Mouse (Mus musculus): ENCODE measurements at regions not wholly inside any gene's neighbourhood (a gene's known extent, or its start where the extent isn't known, plus 50 kb on each side); places are given as distances from the start of the nearest gene placed in this dataset.

GRCm38 (mm10) chr15:8582676-8583075 is 62.9 kb upstream of the Gm2310 start:
- Histone ChIP-seq H3K9me3 (no peaks in the 10 kb centered on the region), H3K27me3 (replicated peaks) (no peaks in the 10 kb centered on the region), H3K4me2 (replicated peaks) (no peak overlapping the region), H3K27ac (no peak overlapping the region), H3K36me3 (no peaks in the 10 kb centered on the region), H3K4me3 (no peak overlapping the region), H3K4me1 (no peaks in the 10 kb centered on the region), H3K9ac (no peak overlapping the region)
- ATAC-seq (ENCODE audit: low FRiP score, low read depth) = no peak
- 76% methylated on average over 6 of the region's 6 CpGs for WGBS

- Histone ChIP-seq H3K4me3 (no peak overlapping the region), H3K4me2 (replicated peaks) (no peak overlapping the region), H3K36me3 (no peaks in the 10 kb centered on the region), H3K9me3 (no peaks in the 10 kb centered on the region), H3K4me1 (no peaks in the 10 kb centered on the region), H3K9ac (no peak overlapping the region), H3K27ac (no peak overlapping the region), H3K27me3 (replicated peaks) (no peaks in the 10 kb centered on the region)
- WGBS = 58% methylated on average over 8 of the region's 8 CpGs
- ATAC-seq (ENCODE audit: low FRiP score, low read depth) = no peak
Observed at GRCm38 (mm10) chr15:8581146-8581913, 61.6 kb upstream of the Gm2310 start.

DNA sequence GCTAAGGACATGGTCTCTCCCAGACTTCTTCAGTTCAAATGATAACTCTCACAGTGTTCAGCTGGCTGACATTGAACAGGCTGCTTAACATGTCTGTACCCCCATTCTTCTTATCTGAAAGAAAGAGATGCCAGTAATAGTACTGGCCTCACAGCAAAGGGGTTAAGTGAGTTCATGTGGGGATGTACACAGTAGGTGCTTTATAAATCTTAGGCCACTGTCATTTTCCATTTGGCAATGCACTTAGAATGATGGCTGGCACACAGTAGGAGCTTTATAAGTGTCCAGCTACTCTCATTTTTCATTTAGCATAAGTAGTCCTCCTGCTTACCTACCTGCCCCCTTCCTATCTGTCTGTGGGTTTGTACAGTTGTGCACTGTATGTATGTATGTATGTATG is 60.3 kb upstream of the Gm2310 start:
- Histone ChIP-seq H3K4me1 (no peaks in the 10 kb centered on the region), H3K9me3 (no peaks in the 10 kb centered on the region), H3K9ac (no peak overlapping the region), H3K27ac (no peak overlapping the region), H3K36me3 (no peaks in the 10 kb centered on the region), H3K4me2 (replicated peaks) (no peak overlapping the region), H3K4me3 (no peak overlapping the region), H3K27me3 (replicated peaks) (no peaks in the 10 kb centered on the region)
- ATAC-seq (ENCODE audit: low FRiP score, low read depth) = no peak

DNA sequence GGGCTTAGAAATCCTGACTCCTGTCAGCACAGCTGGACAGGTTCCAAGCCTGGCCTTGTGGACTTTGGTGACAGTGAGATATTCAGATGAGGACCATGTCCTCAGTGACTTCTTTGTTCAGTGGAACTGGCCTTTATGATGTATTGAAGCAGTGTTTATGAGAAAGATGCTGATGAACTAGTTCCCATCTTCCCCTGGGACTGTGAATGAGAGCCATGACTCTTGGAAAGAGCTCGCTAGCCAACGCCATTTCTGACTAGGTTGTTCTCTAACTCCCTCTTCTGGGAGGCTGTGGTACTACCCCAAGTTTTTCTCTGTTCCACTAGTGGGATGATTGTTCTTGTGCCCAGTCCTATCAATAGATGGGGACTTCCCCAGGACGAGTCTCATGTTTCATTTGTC is 57.7 kb upstream of the Gm2310 start:
- Histone ChIP-seq H3K27me3 (replicated peaks) (no peaks in the 10 kb centered on the region), H3K4me3 (no peak overlapping the region), H3K27ac (no peak overlapping the region), H3K36me3 (no peaks in the 10 kb centered on the region), H3K9ac (no peak overlapping the region), H3K4me2 (replicated peaks) (no peak overlapping the region), H3K4me1 (no peaks in the 10 kb centered on the region), H3K9me3 (no peaks in the 10 kb centered on the region)
- WGBS = 15% methylated on average over 3 of the region's 3 CpGs
- no peak; the same call in 1 of the 2 replicates for ATAC-seq (ENCODE audit: low FRiP score, low read depth)

GRCm38 (mm10) chr15:8576975-8577374 is 57.2 kb upstream of the Gm2310 start:
- Histone ChIP-seq H3K4me1 (no peaks in the 10 kb centered on the region), H3K27me3 (replicated peaks) (no peaks in the 10 kb centered on the region), H3K9ac (no peak overlapping the region), H3K9me3 (no peaks in the 10 kb centered on the region), H3K36me3 (no peaks in the 10 kb centered on the region), H3K4me3 (no peak overlapping the region), H3K4me2 (replicated peaks) (no peak overlapping the region), H3K27ac (no peak overlapping the region)
- 72% methylated on average over 5 of the region's 5 CpGs for WGBS
- ATAC-seq (ENCODE audit: low FRiP score, low read depth) = no peak

DNA sequence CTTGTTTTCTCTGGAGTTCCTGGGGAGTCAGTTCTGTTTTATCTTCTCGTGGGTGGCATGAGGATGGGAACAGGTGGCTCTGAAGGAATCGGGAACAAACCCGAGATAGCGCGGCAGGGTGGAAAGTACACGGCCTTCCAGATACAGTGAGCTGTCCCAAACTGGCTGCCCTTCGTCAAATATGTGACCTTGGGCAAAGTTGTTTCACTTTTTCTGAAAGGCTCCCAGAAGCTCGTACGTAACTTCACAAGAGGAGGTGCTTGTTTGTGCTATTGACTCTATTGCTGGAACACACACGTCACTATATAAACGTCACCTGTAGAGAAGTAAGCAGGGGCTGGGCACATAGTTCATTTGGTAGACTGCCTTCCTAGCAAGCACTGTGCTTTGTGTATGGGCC is 49.9 kb upstream of the Gm2310 start:
- no peaks in the 10 kb centered on the region for H3K36me3 ChIP-seq
- peak overlapping the region; percentile 58 for H3K4me3 ChIP-seq
- peaks cover 7% of the 10 kb centered on the region; the same call in 1 of the 2 replicates for H3K4me1 ChIP-seq
- H3K27me3 ChIP-seq (replicated peaks) = peaks cover 10% of the 10 kb centered on the region
- H3K4me2 ChIP-seq (replicated peaks) = peak overlapping the region; percentile 94
- peak overlapping the region; percentile 54 for H3K9ac ChIP-seq
- H3K9me3 ChIP-seq = no peaks in the 10 kb centered on the region
- H3K27ac ChIP-seq = no peak overlapping the region
- 0 out of 2 replicates have a peak, but pooled peaks have one; percentile 39 for ATAC-seq (ENCODE audit: low FRiP score, low read depth)
- 6% methylated on average over 11 of the region's 11 CpGs for WGBS
